Mouse (Mus musculus) brain, embryonic 14.5 days (tissue): ENCODE measurements around the gene Uchl5.

Experiments
- CTCF ChIP-seq: fragments of 200-500 bp; IDR thresholded peaks from 2 replicates; pipeline ENCODE4 v1.5.1; 2012; ENCODE audit warnings: inconsistent platforms, mild to moderate bottlenecking, moderate library complexity, borderline replicate concordance; ENCODE audit not compliant: insufficient read depth, insufficient read length; ENCODE audit errors: extremely low read depth
- POLR2A ChIP-seq: fragments of 200-500 bp; IDR thresholded peaks from 2 replicates; pipeline ENCODE4 v1.6.1; 2012; ENCODE audit warnings: mild to moderate bottlenecking, inconsistent platforms, borderline replicate concordance; ENCODE audit not compliant: poor library complexity, insufficient read depth, insufficient read length, severe bottlenecking; ENCODE audit errors: extremely low read depth

DNA sequence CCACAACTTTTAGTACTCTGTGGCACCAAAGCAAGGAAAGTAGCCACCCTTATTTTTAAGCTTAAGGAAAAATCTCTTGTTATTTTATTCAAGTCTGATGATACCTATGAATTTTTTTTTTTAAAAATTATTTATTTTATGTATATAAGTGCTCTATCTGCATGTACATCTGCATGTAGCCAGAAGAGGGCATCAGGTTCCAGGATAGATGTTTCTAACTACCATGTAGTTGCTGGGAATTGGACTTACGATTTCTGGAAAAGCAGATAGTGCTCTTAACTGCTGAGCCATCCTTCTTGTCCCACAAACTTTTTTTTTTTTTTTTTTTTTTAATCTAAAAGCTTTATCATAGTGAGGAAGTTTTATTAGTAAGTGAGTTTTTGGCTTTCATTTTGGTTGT lies 12.6 kb upstream of the Uchl5 start:
- TF ChIP-seq CTCF: peak; percentile 7; the same call in 1 of the 2 replicates
- no peak for TF ChIP-seq POLR2A
